Mouse (Mus musculus): ENCODE results near the gene Nsun4.

The Nsun4 gene

DNA sequence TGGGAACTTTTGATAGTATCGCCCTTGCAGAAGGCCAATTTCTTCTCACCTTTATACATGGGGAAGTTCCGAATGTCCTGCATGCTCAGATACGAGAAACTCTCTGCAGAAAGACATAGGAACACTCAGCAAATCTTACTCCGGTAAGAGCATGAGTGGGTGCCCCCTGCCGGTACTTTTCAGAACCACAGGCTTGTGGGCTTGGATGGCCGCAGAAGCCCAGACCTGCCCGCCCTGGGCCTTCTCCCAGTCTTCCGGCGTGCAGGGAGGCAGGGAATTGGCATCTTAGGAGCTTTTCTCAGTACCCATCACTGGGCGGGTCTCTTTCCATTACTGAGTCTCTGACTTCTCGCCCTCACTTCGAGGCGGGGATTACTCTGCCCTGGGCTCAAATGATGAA, 69.6 kb downstream of the Nsun4 start:
- peak; percentile 88 for DNase-seq (ENCODE audit: extremely low spot score)

Data from embryo, embryonic 9.5 days (tissue).